Mouse (Mus musculus) c-Kit-positive CD71-positive TER-119-negative erythroid progenitor cells, embryonic 14.5 days (primary cell): ENCODE data around the gene Rpl14.
"Not testable (repeated sequence)": the region's sequence is repeated elsewhere in the genome, so short reads cannot be mapped to it uniquely, and the experiment has no call there.

Source experiments
- DNase-seq: peaks from one replicate; pipeline ENCODE4 v3.0.0-alpha.2; 2013; ENCODE audit warnings: low read depth

Gene Rpl14

DNA sequence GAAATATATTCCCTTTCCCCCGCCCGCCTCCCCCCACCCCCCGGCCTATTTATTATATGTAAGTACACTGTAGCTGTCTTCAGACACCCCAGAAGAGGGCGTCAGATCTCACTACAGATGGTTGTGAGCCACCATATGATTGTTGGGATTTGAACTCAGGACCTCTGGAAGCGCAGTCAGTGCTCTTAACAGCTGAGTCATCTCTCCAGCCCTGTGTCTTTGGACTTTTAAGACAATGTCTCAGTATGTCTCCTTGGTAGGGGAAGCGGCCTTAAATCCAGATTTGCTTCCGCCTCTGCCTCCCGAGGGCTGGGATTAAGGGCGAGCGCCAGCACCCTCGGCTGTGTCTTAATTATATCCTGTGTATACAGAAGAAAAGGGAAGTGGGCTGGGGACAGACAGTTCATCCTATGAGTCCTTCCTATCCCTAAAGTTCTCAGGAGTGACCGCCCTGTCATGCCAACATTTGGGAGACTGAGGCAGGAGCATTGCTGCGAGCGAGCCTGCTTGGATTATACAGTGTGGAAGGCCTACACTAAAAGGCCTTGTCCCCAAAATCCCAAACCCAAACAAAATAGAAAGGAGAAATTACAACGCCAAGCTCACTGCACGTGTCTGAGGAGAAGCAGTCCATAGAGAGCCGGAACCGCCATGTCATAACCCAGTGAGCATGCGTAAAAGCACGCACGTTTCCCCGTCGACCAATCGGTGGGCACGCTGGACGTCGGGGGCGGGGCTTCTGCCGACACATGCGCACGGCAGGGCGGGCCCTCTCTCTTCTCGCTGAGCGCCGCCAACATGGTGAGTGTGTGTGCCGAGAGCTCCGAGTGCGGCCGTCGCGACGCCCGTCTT is at the start of gene Rpl14:
Rpl14 (plus strand) TSS at position 704 of the 852 bp plus-strand sequence.
- DNase-seq = peak; percentile 87

DNA sequence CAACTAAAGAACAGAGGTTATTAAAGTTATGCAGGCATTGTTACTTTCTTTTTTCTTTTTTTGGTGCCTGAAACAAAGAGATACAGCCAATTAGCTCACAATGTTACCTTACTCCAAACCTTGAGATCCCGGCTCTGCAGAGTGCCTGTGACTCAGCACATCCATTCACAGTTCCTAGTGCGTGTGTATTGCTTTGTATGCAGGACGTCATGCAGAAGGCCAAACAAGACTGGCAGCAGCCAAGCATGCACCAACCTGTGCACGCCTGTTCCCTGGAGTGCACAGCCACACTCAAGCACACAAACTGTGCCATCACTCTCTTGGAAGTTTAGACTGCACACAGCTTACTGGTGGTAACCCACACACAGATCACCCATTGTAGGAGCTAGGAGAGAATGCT is 44.0 kb upstream of the Rpl14 start:
- DNase-seq = no peak

GRCm38 (mm10) chr9:120527919-120528318 is 43.3 kb upstream of the Rpl14 start:
- DNase-seq = no peak

DNA sequence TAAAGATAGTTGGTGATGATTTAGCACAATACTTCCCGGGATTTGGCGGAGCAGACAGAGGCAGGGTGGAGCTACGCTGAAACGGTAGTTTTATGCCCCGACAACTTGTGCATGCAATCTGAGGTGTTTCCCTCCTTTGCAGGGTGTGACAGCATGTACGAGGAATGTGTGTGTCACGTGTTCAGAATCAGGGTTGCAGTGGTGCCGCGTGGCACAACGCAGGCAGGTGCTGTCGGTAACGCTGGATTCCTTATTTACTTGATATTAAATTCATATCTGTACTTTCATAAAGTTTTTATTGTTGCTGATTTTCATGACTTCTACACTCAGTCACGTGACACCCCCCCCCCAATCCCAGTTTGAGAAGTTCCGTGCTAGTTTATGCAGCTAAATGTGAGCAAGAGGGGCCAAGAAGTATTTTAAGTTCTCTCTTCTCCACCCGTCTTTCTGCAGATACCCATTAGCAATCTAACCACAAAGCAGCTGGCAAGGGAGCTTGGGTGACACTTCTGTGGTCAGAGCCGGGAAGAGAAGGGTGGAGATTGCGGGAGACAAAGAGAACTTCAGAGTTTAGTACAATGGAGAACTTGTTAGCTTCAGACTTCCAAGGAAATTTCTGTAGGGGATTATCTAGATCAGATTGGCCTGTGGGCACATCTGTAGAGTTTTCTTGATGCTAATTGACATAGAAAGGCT is 42.3 kb upstream of the Rpl14 start:
- DNase-seq = no peak

DNA sequence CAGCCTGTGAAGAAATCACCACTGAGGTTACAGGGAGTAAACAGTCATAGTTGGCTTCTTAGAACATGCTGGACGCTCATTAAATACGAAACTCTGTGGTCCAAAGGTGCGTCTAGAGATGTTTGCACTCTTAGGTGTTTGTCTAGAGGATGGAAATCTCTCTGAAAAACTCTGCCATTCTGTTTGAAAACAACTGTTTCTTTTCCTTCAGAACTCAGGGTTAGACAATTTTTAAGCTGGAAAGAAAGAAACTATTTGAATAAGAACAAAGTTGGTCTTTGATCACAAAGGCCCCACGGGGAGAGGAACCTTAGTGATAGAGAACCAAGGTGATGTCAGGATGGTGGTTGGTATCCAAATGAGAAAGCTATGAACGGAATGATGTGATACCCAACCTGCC is 40.8 kb upstream of the Rpl14 start:
- DNase-seq = no peak

- no peak for DNase-seq
These were observed 39.2 kb upstream of the Rpl14 start for GRCm38 (mm10) chr9:120532062-120532461.

DNA sequence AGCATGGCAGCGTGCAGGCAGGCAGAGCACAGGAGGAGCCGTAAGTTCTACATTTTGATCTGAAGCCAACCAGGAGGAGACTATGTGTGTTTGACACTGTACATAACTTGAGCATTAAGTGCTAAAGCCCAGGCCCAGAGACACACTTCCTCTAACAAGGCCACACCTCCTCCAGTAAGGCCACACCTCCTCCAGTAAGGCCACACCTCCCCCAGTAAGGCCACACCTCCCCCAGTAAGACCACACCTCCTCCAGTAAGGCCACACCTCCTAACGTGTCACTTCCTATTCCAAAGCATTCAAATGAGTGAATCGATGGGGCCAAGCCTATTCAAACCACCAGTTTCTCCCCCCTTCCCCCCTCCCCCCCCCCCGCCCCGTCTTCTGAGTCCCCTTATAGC is 38.6 kb upstream of the Rpl14 start:
- DNase-seq = no peak

GRCm38 (mm10) chr9:120533446-120533950 is 37.7 kb upstream of the Rpl14 start:
- not testable (repeated sequence) for DNase-seq

- no peak for DNase-seq
These were observed 31.5 kb upstream of the Rpl14 start, which contains the start of gene Entpd3 for GRCm38 (mm10) chr9:120539662-120540251. Gene Entpd3, plus strand, starts transcription at chr9:120539818.

GRCm38 (mm10) chr9:120541411-120541810 is 29.8 kb upstream of the Rpl14 start:
- no peak for DNase-seq

GRCm38 (mm10) chr9:120542241-120542640 is 29.0 kb upstream of the Rpl14 start:
- DNase-seq = no peak

GRCm38 (mm10) chr9:120545994-120546393 is 25.2 kb upstream of the Rpl14 start:
- DNase-seq = no peak

DNA sequence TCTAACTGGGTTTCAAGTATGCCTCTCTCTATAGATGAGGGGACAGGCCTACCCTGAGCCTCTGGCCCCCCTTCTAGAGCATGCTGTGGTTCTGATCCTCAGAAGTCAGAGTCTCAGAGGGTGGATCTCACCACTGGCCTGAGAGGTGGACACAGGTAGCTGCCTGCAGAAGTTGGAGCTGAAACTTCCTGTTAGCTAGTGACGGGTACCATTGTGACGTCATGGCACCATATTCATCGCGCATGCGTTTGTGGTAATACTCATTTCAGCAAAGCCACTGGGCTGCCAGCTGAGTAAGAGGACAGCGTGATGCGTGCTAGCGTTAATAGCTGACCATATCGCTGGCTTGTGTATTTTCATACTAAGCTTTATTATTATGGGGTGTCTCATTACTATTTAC is 24.8 kb upstream of the Rpl14 start:
- DNase-seq = no peak

DNA sequence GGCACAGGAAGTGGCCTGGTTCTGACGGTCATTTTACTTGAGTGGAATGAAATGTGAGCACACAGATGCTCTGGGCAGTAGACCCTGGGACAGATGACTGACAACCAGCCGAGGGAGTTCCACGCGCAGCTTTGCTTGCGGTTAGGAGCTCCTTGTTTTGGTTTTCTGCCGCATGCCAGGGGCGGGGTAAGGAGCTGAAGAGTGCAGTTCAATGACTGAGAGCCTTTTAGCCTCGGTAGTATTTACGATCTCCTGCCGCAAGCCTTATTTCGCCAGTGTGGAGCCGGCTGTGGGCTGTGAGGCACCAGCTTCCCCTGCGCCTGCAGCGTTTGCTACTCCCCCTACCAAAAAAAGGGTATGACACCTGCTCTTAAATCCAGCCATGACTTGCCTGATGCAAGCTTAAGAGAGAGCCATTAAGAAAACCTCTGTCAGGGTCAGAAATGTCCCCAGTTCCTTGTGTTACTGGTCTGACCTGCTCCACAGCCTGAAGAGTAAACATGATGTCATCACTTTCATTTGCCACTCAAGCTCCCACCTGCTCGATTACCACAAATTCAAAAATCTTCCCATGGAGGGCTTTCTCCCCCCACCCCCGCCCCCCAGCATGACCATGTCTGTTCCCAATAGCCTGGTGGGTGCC is 24.1 kb upstream of the Rpl14 start:
- no peak for DNase-seq

GRCm38 (mm10) chr9:120550778-120551177 is 20.5 kb upstream of the Rpl14 start:
- no peak for DNase-seq

DNA sequence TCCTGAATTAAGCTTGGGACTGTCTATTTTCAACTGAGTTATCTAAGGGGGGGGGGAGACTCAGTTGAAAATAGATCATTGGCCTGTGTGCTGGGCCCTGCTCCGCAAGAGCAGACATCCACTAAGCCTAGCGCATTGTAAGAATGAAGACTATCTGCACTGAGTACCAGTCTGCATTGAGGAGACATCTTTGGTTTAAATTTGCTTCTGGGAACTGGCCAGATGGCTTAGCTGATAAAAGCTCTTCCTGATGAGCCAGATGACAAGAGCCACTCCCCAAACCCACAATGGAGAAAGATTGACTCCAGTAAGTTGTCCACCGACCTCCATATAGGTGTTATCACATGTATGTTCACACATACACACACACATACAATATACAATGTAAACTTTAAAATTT is 7.7 kb upstream of the Rpl14 start:
- no peak for DNase-seq

- DNase-seq = no peak
These were observed 7.0 kb upstream of the Rpl14 start for GRCm38 (mm10) chr9:120564247-120564646.

DNA sequence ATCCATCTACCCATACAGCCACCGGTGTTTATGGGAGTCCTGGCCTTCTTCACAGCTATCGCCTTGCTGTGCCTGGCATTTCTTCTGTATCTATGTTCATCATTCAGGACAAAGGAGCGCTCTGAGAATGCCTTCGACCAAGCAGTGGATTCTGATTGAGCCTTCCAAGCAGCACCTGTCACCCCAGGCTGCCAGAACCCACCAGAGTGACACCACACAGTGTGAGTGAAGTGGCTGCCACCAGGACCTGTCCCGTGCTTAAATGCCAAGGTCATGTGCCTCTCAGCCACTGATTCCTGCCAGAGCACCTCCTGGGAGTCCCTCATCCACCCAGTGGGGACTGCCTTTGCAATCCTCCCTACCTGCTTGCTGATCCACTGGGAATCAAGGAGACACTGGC is 4.9 kb upstream of the Rpl14 start:
- no peak for DNase-seq

- no peak for DNase-seq
These were observed 2.3 kb upstream of the Rpl14 start for GRCm38 (mm10) chr9:120568917-120569316.

GRCm38 (mm10) chr9:120569721-120570333 is 1.4 kb upstream of the Rpl14 start:
- DNase-seq = no peak

- no peak for DNase-seq
These were observed 914 bp upstream of the Rpl14 start for GRCm38 (mm10) chr9:120570334-120570725.
